Mouse (Mus musculus): ENCODE data around the gene Alox8.

- TF ChIP-seq CTCF (IDR thresholded peaks at IDR 0.05; ENCODE audit: control insufficient read depth, insufficient read depth, insufficient replicate concordance, low read depth, low read length), result no peak
- no peak for TF ChIP-seq POLR2A (IDR thresholded peaks at IDR 0.05; ENCODE audit: control insufficient read depth, low read depth, low read length)
Observed at GRCm38 (mm10) chr11:69135361-69135760, 62.3 kb downstream of the Alox8 start.
